7 mouse cellular contexts compared by ENCODE assay signal in the genomic region with DNA sequence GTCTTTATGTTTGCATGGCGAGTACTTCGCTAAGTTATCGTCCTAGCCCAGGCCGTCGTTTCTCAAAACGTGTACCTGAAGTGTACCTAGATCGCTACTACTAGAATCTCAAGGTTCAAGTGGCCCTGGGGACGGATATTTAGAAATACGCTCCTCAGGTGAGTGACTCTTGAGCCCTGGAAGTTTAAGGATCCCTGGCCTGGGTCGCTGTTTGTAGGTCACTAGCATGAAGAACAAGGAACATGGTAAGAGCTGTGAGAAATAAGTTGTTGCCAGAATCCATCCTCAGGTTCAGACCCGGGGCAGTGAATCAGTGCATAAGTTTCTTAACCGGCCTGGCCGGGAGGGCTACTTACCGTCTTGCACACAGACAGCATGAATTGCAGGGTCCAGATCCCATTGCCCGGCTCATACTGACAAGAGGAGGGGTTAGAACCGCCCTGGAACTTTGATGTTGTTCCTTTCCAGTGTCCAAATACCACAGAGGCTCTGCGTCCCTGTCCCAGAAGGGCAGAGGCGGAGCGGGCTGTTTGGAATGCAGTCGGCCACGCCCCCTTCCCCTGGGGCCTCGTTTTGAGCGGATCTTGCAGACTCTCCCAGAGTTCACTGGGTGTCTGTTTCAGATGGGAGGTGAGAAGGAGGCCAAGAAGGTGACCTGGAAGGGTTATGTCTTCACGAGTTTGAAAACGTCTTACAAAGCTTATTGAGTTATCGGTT. TPM values are rescaled to one million over a fixed set of nuclear protein-coding genes. Genes with fewer than 3 reads are reported as not detected.
DNase-seq lines count a peak whose midpoint lies in the region; ATAC-seq lines count a peak whose summit lies in the region.

No protein-coding gene starts in this region.

- H3K9ac ChIP-seq in heart, embryonic 12.5 days: no peak overlapping the region

- H3K27me3 ChIP-seq in heart, embryonic 12.5 days (replicated peaks): no peaks in the 10 kb centered on the region

- H3K27ac ChIP-seq in heart, embryonic 12.5 days (ENCODE audit: poor library complexity, severe bottlenecking): peak overlapping the region; percentile 2; the same call in 1 of the 2 replicates

- ATAC-seq in heart, embryonic 12.5 days (ENCODE audit: insufficient number of reproducible peaks, low FRiP score): peak; percentile 59; the same call in 1 of the 2 replicates

- H3K4me1 ChIP-seq in heart, embryonic 12.5 days (replicated peaks): peaks cover 25% of the 10 kb centered on the region

- H3K9me3 ChIP-seq in heart, embryonic 12.5 days (replicated peaks): no peaks in the 10 kb centered on the region

- no peak overlapping the region for H3K4me3 ChIP-seq in heart, embryonic 12.5 days

- DNase-seq in WW6 (ENCODE audit: low read depth, low spot score): peak; percentile 65
- peak; percentile 89 to 93 for DNase-seq in adrenal gland, postnatal 36 days
- DNase-seq in kidney, postnatal 36 days: peak; percentile 92 to 96
- peak; percentile 81 for DNase-seq in mesoderm, embryonic 11.5 days (ENCODE audit: low read depth, low spot score)
- no peak for DNase-seq in right cerebral cortex, adult 2 months (ENCODE audit: low spot score in 2 of 2)
- no peak for DNase-seq in B cell, adult 2 months

- WGBS in heart, embryonic 12.5 days: 45% methylated on average over 26 of the region's 26 CpGs

- H3K4me2 ChIP-seq in heart, embryonic 12.5 days: peak overlapping the region; percentile 42

- no peaks in the 10 kb centered on the region for H3K36me3 ChIP-seq in heart, embryonic 12.5 days

RNA-seq across cellular contexts. Expression of a gene that starts 34.7 kb away (rescaled TPM):
- total RNA-seq in adrenal gland, postnatal 36 days (2021): 10 to 100 TPM; 36.6 to 52.5 TPM
- 154 and 157 TPM in 2 replicates for polyA plus RNA-seq in heart, embryonic 12.5 days (2016; fragmentation: Nextera tagmentation; extraction: Ambion mirVana)

Comparison
In these comparisons a context has a peak if more than half of its experiments do, and no peak if none do; other contexts are left out.
1. DNase-seq: peak in WW6 (single experiment), adrenal gland, postnatal 36 days (2 of 2), kidney, postnatal 36 days (2 of 2) and mesoderm, embryonic 11.5 days (single experiment); none in right cerebral cortex, adult 2 months (0 of 2) and B cell, adult 2 months (0 of 2).